Mouse (Mus musculus): ENCODE data around the gene Olfr635.

DNA sequence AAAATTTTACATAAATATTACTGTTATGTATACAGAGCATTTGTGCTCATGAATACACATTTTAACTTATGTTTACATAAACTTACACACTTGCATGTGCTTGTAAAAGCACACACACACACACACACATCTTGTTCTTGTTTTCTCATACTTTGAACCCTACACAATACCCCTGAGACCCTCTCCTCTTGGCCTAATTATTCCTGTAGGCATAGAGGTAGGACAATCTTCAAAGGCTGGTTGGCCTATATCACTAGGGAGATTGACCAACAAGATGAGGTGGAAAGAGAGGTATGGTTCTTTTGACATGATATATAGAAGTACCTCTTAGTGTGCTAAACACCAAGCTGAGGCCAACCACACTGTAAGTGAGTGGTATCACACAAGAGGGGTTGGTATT, 26.8 kb upstream of the Olfr635 start, which contains the start of gene Olfr633:
- no peak for TF ChIP-seq ZC3H11A (IDR thresholded peaks at IDR 0.05; ENCODE audit: borderline replicate concordance, low read depth, low read length)
- no peak for TF ChIP-seq CHD2 (IDR thresholded peaks at IDR 0.05; ENCODE audit: low read depth, low read length)
- no peak for TF ChIP-seq HCFC1 (IDR thresholded peaks at IDR 0.05; ENCODE audit: borderline replicate concordance, insufficient read depth, low read length)
- TF ChIP-seq ZNF384 (IDR thresholded peaks at IDR 0.05; ENCODE audit: low read depth, low read length): no peak

Data from ES-E14 (cell line).